Mouse (Mus musculus) effector memory CD4-positive, alpha-beta T cell, adult 7 months (primary cell): ENCODE data around the gene Hmbs. TPM values are rescaled to one million over a fixed set of nuclear protein-coding genes. Genes with fewer than 3 reads are reported as not detected.

ENCODE experiments used
- polyA plus RNA-seq: library from polyadenylated mRNA; unstranded; fragments of 100-300 nt; shearing (Covaris generic); gene quantifications from one replicate; pipeline ENCODE4 v1.2.1, GENCODE M21; 2017

Hmbs gene
- polyA plus RNA-seq, result 14.8 TPM

DNA sequence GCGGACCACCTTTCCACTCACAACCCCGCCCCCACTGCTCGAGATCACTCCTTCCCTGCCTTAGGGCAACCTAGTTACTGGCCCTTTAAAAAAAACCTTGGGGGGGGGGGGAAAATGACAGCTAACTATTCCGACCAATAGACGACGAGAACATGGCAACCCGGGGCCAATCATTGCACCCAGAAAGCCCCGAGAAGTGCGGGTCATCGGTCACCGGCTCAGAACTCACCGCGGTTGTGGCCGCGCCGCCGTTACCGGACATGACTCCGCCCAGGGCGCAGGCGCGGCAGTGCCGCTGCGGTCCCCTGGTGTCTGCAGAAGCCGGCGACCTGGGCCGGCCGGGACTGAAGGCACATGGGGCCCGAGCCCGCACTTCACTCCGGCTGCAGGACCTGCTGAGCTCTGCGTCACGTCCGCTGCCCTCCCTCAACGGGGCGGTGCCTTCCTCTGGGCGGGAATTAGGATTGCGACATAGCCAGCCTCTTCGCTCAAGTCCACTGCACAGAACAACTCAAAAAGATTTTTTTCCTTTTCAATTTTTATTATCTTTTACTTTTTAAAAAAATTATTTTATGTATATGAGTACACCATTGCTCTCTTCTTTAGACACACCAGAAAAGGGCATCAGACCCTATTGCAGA, at the start of gene Hmbs:
Hmbs (minus strand) TSS at position 448 of the 641 bp plus-strand sequence.

DNA sequence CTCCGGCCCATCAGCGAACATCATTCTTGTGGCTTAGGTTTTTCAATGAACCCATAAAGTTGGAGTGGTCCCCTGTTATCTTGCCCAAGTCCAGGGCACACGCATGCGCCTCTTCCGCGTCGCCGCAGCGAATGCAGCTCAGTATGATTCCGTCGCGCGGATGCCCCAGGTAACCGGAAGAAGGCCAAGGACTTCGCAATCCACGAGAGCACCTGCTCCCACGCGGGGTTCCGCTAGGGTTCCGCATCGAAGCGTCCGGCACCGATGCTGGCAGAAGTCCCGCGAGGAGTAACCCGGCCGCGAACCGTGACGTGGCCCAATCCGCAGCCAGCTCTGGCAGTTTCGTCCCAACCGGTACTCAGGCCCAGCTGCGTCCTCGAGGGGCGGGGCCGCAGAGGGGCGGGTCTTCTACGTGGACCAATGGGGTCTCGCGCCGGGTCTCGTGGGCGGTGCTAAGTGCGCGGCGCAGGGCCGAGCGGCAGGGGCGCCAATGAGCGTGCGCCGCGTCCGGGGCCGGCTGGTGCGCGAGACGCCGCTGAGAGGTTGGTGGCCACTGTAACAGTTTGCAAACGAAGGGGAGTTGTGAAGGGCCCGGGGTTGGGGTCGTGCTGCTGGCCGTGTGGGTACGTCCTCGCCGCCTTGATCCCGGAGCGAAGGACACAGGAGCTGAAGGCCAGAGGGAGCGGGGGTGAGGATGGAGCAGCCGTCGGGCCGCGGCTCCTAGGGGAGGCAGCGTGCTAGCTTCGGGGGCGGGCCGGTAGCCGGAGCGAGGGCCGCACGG, 35.2 kb upstream of the Hmbs start, which contains the start of gene Hyou1:
Hyou1 (plus strand) TSS at position 437 of the 781 bp plus-strand sequence.

DNA sequence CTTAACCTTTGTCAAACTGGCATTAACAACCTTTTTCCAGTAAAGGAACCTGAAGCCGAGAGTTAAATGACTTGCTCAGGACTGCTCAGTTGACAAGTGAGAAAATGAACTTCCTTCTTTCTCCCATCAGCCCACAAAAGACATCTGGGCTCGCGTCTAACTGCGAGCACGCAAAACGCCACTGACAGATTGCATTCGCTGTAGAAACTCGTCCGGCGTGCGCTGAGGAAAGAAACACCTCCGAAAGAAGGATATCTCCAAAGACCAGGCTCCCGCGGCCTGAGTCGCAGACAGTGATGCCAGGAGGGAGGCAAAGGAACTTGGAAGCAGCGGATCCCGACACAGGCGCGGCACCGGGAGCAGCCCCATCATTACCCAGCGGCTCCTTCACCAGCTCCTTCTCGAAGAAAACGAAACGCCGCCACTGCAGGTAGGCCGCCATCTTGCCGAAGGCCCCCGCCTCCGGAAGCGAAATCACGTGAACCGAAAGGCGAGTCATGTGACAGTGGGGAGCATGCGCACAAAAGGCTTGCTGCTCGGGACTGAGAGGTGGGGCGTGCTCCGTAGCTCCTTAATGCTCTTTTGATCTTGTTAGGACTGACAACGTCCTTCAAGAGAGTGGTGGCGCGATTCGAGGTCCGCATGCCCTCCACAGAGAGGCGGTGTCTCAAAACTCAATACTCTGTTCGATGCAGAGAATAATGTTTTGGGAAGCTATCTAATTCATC, 17.3 kb upstream of the Hmbs start, which contains the start of gene Vps11:
Vps11 (minus strand) TSS at position 481 of the 728 bp plus-strand sequence.

GRCm38 (mm10) chr9:44334396-44335330, 9.4 kb downstream of the Hmbs start, which contains the start of gene H2afx:
Gene H2afx (plus strand): TSS chr9:44334694.

DNA sequence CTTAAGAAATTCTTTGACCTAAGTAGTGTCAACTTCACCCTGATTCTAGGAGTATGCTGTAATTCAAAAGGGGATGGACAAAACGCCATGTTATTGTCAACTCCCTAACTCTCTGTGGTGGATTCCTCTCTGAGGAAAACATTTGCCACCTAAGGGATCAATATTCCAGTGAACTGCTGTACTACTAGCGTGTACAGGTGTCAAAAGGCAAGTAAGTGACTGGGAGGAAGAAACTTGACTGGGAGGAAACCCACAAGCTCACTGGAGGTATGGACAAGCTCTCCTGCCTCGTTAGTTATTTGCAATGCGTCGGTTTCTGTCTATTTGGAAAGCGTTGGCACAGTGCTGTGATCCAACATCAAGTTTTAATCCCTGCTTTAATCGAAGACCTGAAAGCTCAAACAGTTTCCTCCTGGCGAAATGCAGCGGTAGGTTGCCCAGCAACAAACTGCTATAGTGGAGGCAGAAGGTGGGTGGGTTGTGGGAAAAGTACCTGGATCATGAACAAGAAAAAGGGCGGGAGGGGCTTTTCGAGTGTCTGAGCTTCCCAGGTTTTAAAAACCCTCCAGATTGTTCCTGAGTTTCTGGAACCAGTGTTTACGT, 18.2 kb downstream of the Hmbs start, which contains the start of gene Dpagt1:
Dpagt1 (plus strand) TSS at position 252 of the 603 bp plus-strand sequence.

GRCm38 (mm10) chr9:44319887-44320798, 23.9 kb downstream of the Hmbs start, which contains the start of gene C2cd2l:
Gene C2cd2l (minus strand): TSS chr9:44320285.

GRCm38 (mm10) chr9:44305466-44306079, 38.5 kb downstream of the Hmbs start, which contains the start of gene Hinfp:
Gene Hinfp (minus strand): TSS chr9:44305671.

DNA sequence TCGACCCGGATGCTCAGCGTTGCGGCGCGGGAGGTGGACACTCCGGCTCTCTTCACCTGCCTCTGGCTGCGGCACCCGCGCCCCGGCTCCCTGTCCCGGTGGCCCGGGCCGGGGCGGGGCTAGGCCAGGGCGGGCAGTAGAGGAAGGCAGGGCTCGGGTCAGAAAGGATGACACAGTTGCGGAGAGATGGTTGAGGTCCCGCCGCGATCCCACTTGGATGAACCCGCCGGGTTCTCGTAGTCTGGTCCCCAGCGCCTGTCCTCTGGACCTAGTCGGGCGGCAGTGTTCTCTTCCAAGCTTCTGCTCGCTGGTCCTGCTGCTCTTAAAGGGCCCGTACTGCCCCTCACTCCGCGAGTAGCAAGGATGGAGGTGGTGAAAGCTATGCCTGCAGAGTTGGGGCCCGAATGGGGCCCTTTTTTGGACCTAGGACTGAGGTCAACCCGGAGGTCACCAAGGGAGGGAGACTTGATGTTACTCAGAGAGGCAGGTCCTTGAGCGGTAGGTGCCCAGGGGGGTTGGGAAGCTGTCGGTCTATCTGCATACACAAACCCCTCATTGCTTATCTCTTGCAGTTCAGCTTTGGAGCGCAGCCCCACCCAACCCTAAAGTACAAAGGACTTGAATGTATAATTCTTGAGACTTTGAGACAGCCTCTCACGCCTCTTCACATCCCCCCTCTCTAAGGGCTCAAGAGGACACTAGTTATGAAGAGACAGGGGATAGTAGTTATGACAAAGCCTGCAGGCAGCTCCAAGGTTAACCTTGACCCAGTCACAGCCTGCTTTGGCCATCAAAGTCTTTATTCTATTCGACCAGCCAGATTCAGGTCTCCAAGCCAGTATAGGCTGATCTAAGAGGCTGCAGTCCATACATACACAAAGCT, 55.7 kb downstream of the Hmbs start, which contains the start of gene Abcg4:
Abcg4 (minus strand) TSS at position 540 of the 883 bp plus-strand sequence.

Other genes with a start within 250 kb of the Hmbs start
- gene Mfrp, start 242.5 kb downstream of the Hmbs start, polyA plus RNA-seq, result not detected
- not detected for gene C1qtnf5, start 237.0 kb downstream of the Hmbs start, polyA plus RNA-seq
- gene Gm49380, start 230.7 kb downstream of the Hmbs start, polyA plus RNA-seq, result not detected
- gene Rnf26, start 230.7 kb downstream of the Hmbs start, polyA plus RNA-seq, result 16.6 TPM
- 0.67 TPM for gene Mcam, start 209.8 kb downstream of the Hmbs start, polyA plus RNA-seq
- gene Cbl, start 110.2 kb downstream of the Hmbs start, polyA plus RNA-seq, result 33.9 TPM
- not detected for gene Ccdc153, start 103.6 kb downstream of the Hmbs start, polyA plus RNA-seq
- 0.23 TPM for gene Pdzd3, start 92.8 kb downstream of the Hmbs start, polyA plus RNA-seq
- gene Nlrx1, start 75.6 kb downstream of the Hmbs start, polyA plus RNA-seq, result 4.8 TPM
- not detected for gene Abcg4, start 55.6 kb downstream of the Hmbs start, polyA plus RNA-seq
- gene Hinfp, start 38.6 kb downstream of the Hmbs start, polyA plus RNA-seq, result 34.4 TPM
- 12.7 TPM for gene C2cd2l, start 23.9 kb downstream of the Hmbs start, polyA plus RNA-seq
- gene Dpagt1, start 18.2 kb downstream of the Hmbs start, polyA plus RNA-seq, result 8.7 TPM
- 61.7 TPM for gene H2afx, start 9.5 kb downstream of the Hmbs start, polyA plus RNA-seq
- 50.0 TPM for gene Vps11, start 17.4 kb upstream of the Hmbs start, polyA plus RNA-seq
- 15.7 TPM for gene Hyou1, start 35.3 kb upstream of the Hmbs start, polyA plus RNA-seq
- 13.6 TPM for gene Slc37a4, start 52.6 kb upstream of the Hmbs start, polyA plus RNA-seq
- 2,034 TPM for gene Rps25, start 62.9 kb upstream of the Hmbs start, polyA plus RNA-seq
- gene Trappc4, start 63.4 kb upstream of the Hmbs start, polyA plus RNA-seq, result 90.9 TPM
- gene Ccdc84, start 74.3 kb upstream of the Hmbs start, polyA plus RNA-seq, result 44.8 TPM
- gene Foxr1, start 96.9 kb upstream of the Hmbs start, polyA plus RNA-seq, result 0.71 TPM
- not detected for gene Upk2, start 110.7 kb upstream of the Hmbs start, polyA plus RNA-seq
- gene Bcl9l, start 138.6 kb upstream of the Hmbs start, polyA plus RNA-seq, result 20.8 TPM
- 257 TPM for gene Cxcr5, start 217.6 kb upstream of the Hmbs start, polyA plus RNA-seq